Mouse (Mus musculus) cerebellum, adult 9-10 months (tissue): ENCODE data around the gene Rps21.
"Not testable (repeated sequence)": the region's sequence is repeated elsewhere in the genome, so short reads cannot be mapped to it uniquely, and the experiment has no call there.

Experiments used
- DNase-seq: peaks from one replicate; pipeline ENCODE4 v3.0.0; 2022

Rps21 gene

GRCm38 (mm10) chr2:180230482-180230881, 26.7 kb upstream of the Rps21 start:
- no peak for DNase-seq

GRCm38 (mm10) chr2:180233101-180233904, 23.9 kb upstream of the Rps21 start:
- DNase-seq: no peak

GRCm38 (mm10) chr2:180234353-180234752, 22.8 kb upstream of the Rps21 start:
- DNase-seq: no peak

GRCm38 (mm10) chr2:180234980-180235379, 22.2 kb upstream of the Rps21 start:
- DNase-seq: no peak

- DNase-seq: no peak
Measured at GRCm38 (mm10) chr2:180235788-180236187, 21.4 kb upstream of the Rps21 start.

- DNase-seq: no peak
Measured at GRCm38 (mm10) chr2:180236500-180236899, 20.7 kb upstream of the Rps21 start.

GRCm38 (mm10) chr2:180236930-180237329, 20.2 kb upstream of the Rps21 start:
- no peak for DNase-seq

GRCm38 (mm10) chr2:180237601-180238345, 19.4 kb upstream of the Rps21 start:
- no peak for DNase-seq

- no peak for DNase-seq
Measured at GRCm38 (mm10) chr2:180238591-180238990, 18.6 kb upstream of the Rps21 start.

GRCm38 (mm10) chr2:180243108-180243507, 14.1 kb upstream of the Rps21 start:
- DNase-seq: no peak

- no peak for DNase-seq
Measured at GRCm38 (mm10) chr2:180247916-180248315, 9.3 kb upstream of the Rps21 start.

GRCm38 (mm10) chr2:180248947-180249660, 8.1 kb upstream of the Rps21 start:
- no peak for DNase-seq

- peak; percentile 84 for DNase-seq
Measured at GRCm38 (mm10) chr2:180250930-180251611, 6.1 kb upstream of the Rps21 start.

- DNase-seq: peak; percentile 6
Measured at GRCm38 (mm10) chr2:180251838-180252237, 5.3 kb upstream of the Rps21 start.

GRCm38 (mm10) chr2:180254436-180255209, 2.6 kb upstream of the Rps21 start:
- peak; percentile 17 for DNase-seq

- no peak for DNase-seq
Measured at GRCm38 (mm10) chr2:180255701-180256100, 1.5 kb upstream of the Rps21 start.

- no peak for DNase-seq
Measured at GRCm38 (mm10) chr2:180256296-180257000, 729 bp upstream of the Rps21 start.

- DNase-seq: no peak
Measured at GRCm38 (mm10) chr2:180257963-180258865, 1.0 kb downstream of the Rps21 start.

GRCm38 (mm10) chr2:180258951-180259484, 1.8 kb downstream of the Rps21 start:
- DNase-seq: not testable (repeated sequence)
